Mouse (Mus musculus): ENCODE data around the gene Rc3h1.
"Not testable (repeated sequence)": the region's sequence is repeated elsewhere in the genome, so short reads cannot be mapped to it uniquely, and the experiment has no call there.

The Rc3h1 gene

DNA sequence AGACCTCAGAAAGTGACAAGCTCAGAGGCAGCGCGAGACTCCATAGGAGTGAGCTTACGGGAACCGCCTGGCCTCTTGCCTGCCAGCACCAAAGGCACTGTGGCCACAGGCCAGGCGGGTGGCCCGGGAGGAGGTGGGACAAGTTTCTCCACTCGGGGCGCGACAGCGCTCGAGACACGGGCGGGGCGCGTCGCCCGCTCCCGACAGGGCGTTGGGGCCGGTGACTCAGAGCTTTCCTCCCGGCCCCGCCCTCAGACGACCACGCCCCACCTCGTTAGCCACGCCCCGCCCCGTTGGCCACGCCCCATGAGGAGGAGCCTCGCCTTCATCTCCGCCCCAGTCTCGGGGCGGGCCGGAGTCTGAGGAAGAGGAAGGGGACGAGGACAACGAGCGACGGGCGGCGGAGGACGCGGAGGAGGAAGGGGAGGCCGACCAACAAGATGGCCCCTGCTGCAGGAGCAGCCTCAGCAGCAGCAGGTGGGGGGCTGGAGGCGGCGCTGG lies at the start of gene Rc3h1:
TSS of gene Rc3h1 (plus strand) at position 362 of the 501 bp plus-strand sequence.
- DNase-seq (ENCODE audit: low spot score), result peak; percentile 99

DNA sequence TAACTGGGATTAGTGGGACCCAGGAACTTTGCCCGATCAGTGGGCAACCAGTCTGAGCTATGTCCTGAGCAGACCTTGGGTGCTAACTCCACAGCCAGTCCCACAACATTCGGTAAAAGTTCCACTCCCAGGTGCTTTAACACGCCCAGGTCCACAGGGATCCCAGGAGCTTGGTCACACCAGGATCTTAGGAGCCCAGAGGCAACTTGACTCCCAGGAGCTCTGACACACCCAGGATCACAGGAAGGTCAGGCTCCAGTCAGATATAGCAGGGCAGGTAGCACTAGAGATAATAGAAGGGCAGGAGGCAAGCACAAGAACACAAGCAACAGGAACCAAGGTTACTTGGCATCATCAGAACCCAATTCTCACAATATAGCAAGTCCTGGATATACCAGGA lies 48.1 kb upstream of the Rc3h1 start:
- no peak for DNase-seq (ENCODE audit: low spot score)

DNA sequence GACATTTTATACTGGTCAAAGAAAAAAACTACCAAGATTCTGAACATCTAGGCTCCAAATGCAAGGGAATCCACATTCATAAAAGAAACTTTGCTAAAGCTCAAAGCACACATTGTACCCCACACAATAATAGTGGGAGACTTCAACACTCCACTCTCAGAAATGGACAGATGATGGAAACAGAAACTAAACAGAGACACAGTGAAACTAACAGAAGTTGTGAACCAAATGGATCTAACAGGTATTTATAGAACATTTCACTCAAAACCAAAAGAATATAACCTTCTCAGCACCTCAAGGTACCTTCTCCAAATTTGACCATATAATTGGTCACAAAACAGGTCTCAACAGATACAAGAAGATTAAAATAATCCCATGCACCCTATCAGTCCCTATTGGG lies 46.3 kb upstream of the Rc3h1 start:
- not testable (repeated sequence) for DNase-seq (ENCODE audit: low spot score)

DNA sequence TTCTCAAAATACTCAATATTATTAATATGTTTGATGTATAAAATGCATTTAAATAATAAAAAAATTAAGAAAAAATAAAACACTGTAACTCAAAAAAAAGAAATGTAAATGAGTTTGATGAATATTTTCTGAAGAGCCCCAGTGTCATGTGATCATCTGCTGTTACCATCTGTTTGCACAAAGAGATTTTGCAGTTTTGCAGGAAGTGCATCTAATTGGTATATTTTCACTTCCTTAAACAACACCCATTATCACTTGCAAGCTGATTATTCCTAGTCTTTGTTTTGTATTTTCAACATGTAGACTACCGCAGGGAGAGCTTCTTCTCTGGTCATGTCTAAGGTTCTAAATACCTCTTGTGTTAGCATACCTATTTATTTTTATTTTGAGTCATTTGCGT lies 45.1 kb upstream of the Rc3h1 start:
- no peak for DNase-seq (ENCODE audit: low spot score)

DNA sequence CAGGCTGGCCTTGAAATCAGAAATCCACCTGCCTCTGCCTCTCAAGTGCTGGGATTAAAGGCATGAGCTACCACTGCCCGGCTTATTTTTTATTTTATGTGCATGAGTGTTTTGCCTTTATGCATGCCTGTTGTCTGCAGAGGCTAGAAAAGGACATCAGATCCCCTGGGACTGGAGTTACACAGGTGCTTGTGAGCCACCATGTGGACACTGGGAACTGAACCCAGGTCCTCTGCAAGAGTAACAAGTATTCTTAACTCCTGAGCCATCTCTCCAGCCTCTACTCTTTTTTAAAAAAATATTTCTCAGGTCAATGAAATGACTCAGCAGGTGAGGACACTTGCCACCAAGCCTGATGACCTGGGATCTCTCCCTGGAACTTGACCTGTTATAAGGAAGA lies 44.6 kb upstream of the Rc3h1 start:
- DNase-seq (ENCODE audit: low spot score), result no peak

DNA sequence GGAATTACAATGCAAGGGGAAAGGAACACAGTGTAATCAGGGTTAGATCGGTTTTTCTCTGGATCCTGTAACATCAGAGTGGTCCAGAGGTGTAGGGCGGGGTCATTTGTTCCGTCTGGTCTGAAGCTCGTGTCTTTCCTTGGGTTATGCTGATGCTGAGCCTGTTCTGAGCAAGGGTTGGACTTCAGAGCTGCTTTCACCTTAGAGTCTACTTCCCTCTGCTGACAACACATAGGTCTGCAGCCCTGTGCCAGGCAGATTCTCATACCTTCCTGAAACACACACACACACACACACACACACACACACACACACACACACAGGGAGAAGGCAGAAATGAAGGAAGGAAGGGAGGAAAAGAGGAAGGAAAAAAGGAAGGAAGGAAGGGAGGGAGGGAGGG lies 43.2 kb upstream of the Rc3h1 start:
- DNase-seq (ENCODE audit: low spot score), result no peak

DNA sequence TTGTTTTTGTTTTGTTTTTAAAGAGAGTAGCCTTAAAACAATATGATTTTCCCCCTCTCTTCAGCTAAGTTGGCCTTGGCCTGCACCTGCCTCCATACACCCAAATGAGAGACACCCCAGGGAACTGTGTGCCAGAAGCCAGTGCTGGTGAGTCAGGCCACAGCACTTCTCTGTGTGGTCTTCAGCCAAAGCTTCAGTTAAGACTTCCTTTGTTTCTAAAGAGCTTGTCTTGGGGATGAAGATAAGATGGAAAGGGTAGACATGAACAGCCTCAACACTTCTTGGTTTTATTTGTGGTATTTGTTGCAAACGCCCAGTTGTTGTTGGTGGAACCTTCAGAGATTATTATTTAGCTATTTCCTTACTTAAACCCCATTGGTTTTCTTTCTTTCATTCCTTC lies 31.5 kb upstream of the Rc3h1 start:
- no peak for DNase-seq (ENCODE audit: low spot score)

DNA sequence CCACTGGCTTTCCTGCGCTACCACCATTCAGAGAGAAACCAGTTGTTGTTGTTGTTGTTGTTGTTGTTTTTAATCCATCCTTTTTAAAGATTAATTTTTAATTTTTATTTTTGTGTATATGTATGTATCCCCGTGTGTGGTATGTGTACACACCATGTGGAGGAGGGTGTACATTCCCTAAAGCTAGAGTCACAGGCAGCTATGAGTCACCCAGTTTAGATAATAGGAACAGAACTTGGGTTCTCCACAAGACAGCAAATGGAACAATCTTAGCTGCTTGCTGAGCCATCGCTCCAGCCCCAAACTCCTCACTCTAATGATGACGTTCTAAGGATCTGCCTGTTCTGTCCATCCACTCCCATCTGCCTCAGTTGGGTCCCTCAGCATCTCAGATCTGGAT lies 29.2 kb upstream of the Rc3h1 start:
- DNase-seq (ENCODE audit: low spot score), result no peak

DNA sequence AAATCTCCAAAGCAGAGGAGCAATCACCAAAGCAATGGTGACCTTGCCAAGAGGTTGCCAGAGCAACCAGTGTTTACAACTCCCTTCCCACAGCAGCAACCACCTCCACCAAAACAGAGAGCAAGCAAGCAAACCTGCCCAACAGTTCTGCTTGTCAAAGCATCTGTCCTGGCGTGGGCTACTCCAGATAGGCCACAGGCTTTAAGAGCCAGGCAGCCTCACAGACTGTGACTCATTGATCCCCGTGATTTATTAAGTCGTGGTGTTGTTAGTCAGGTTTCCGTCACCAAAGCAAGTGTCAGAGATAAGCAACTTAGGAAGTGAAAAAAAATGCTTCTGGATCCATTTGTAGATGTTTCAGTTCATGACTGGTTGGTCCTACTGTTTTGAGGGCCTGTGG lies 27.7 kb upstream of the Rc3h1 start:
- no peak for DNase-seq (ENCODE audit: low spot score)

DNA sequence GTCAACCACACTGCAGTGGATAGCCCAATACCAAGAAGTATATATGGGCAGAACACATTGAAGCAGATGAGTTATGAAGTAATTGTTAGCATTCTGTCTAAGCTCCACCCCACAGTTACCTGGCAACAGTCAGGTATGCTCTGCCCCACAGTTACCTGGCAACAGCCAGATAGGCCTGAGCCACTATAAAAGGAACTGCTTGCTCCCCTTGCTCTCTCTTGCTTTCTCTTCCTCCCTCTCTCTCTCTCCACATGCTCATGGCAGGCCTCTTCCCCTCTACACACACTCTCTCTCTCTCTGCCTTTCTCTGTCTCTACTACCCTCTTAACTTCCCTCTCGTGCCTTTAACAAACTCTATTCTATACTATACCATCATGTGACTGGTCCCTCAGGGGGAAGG lies 24.8 kb upstream of the Rc3h1 start:
- not testable (repeated sequence) for DNase-seq (ENCODE audit: low spot score)

DNA sequence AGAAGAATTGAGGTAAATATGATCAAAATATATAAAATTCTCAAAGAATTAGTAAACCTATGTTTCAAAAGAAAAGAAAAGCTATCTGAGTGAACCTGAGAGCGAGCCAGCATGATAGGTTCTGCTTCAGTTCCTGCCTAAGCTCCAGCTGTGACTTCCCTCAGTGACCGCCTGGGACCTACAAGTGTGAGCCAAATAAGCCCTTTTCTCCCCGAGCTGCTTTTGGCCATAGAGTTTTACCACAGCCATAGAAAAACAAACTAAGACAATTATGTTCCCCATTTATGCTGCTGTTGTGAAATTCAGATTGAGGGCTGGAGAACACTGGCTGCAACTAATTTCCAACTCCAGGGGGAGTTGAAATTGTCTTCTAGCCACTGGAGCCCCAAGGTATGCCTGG lies 24.2 kb upstream of the Rc3h1 start:
- DNase-seq (ENCODE audit: low spot score), result no peak

DNA sequence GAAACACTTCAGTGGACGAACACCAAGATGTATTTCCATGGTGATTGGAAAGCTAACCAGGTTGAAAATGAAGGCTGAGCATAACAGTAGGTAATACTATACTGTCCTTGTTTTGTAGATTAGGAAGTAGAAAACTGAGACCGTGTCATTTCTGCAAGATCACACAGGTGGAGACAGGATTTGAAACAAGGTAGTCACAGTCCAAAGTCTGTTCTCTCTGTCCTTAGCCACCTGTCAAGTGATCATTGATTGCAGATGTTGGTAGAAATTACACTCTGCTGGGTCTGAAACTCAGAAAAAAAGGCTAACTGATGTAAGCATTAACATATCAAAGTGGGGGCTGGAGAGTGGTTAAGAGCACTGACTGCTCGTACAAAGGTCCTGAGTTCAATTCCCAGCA lies 21.9 kb upstream of the Rc3h1 start:
- DNase-seq (ENCODE audit: low spot score), result no peak

DNA sequence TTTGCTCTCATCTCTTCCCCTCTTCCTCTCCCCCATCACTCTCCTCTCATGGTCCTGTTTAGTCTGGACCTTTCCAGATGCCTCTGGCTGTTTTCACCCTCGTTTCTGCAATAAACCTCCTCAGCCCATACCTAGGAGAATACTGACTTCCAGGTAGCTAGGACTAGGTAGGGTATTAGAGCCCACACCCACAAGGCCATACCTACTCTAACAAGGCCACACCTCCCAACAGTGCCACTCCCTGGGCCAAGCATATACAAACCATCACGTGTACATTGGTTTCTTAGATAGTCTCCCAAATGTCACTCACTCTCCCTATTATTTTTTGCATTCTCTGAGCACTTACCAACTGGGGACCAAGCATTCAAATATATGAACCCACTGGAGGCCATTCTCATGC lies 21.2 kb upstream of the Rc3h1 start:
- no peak for DNase-seq (ENCODE audit: low spot score)

DNA sequence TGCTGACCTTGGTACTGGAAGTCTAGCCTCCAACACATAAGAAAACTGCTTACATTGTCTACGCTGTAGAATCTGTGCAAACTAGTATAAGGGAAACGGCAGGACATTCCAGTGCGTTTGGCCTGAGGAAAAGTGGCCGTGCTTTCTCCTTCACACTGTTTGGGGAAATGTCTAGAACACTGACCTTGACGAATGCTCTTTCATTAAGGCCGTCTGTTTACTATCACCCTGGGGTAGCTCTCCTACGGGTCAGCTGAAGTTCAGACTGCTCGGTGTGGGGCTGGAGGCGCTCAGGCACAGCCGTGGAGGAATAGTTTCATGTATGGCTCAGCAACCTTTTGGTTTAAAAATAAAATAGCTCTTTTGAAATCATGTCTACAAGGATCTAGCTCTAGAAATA lies 6.5 kb upstream of the Rc3h1 start:
- DNase-seq (ENCODE audit: low spot score), result no peak

DNA sequence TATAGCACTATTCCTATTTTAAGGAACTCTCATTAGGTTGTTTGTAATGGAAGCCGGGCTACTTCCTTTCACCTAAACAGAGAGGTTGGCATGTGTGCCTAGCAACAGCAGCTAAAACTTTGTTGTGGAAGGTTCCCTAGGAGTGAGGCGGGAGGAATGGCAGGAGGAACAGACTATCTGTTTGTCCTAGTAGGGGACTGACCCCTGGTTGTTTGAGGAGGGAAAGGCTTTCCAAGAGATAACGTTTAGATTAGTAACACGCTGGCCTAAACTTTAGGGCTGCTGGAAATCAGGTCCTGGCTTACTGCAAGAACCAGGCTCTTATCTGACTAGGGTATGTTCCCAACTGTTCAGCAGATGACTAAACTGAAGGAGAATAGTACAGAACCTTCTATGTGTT lies 2.2 kb upstream of the Rc3h1 start:
- no peak for DNase-seq (ENCODE audit: low spot score)

DNA sequence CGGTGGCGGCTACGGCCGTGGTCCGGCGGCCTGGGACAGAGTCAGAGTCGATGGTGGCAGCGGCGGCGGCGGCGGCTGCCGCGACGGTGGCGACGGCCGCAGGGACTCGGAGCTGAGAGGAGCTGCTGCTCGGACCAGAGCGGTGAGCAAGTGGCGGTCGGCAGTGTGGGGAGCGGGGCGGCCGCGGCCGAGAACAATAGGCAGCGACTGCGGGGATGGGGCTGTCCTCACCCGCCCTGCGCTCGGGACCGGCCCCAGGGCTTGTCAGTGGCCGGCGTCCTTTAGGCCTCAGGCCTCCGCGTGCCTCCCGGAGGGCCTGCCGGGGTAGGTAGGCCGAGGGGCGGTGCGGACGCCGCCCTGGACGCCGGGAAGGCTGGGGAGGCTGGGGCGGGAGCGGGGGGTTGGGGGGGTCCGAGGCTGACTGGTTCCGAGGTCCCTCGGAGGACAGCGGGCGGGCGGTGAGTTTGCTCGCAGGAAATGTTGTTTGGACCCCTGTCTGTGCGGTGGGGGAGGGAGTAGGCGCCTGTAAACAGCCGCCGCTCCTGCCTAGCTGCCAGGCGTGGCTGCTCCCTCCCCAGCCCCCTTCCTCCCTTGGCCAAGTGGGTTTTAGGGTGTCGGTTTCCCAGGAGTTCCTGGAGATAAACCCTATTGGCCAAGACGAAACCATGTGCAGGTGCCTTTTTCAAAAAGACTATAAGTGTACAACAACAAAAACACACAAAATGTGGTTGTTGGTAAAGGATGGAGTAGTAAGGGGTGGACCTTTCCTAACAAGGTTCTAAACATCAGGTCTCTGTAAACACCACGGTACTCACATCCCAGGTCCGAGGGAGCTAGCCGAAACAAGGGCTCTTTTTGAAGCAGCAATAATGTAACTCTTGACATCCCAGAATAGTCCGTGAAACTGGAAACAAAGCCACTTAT lies 602 bp downstream of the Rc3h1 start:
- DNase-seq (ENCODE audit: low spot score), result peak; percentile 29

DNA sequence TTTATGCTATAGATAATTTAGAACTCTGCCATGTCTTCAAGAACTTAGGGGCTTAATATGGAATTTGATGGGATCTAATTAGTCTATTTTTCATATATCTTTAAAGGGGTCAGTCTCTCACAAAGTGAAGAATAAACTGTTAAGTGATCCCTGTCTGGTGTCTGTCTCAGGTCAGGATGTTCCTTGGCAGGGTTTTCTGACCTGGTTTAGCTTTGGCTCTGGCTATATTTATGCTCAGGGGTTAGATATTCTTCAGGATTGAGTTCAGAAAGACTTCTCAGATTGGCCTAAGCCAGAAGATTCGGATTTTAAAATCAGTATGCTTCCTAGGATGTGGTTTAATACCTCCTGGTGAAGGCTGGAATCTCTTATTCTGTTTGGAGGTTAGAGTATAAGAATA lies 4.0 kb downstream of the Rc3h1 start:
- no peak for DNase-seq (ENCODE audit: low spot score)

DNA sequence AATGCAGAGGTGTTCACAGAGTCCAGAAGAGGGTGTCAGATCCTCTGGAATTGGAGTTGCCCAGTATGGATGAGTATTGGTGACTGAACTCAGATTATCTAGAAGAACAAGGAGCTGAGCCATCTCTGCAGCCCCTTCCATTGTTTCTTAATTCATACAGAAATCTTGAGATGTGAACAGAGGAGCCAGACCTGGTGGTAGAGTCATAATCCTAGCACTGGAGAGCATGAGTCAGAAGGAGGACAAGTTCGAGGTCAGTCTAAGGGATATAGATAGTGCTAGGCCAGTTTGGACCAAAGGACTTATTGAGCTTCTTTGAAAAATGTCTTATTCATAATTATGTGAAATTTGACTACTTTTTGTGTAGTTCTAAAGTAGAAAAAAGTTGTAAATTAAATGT lies 4.6 kb downstream of the Rc3h1 start:
- DNase-seq (ENCODE audit: low spot score), result no peak

DNA sequence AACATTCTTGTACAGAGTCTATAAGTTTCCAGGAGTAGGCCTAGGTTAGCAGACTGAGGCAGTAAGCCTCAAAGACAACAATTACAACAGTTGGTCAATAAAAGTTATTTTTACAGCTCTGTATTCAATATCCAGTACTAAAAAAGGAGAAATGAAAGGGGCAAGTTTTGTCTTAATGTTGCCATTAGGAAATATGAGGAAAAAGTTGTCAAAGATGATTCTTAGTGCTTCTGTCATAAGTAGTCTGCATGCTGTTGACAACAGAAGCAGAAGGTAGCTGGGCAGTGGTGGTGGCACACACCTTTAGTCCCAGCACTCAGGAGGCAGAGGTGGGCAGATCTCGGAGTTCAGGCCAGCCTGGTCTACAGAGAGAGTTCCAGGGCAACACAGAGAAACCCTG lies 13.2 kb downstream of the Rc3h1 start:
- no peak for DNase-seq (ENCODE audit: low spot score)

DNA sequence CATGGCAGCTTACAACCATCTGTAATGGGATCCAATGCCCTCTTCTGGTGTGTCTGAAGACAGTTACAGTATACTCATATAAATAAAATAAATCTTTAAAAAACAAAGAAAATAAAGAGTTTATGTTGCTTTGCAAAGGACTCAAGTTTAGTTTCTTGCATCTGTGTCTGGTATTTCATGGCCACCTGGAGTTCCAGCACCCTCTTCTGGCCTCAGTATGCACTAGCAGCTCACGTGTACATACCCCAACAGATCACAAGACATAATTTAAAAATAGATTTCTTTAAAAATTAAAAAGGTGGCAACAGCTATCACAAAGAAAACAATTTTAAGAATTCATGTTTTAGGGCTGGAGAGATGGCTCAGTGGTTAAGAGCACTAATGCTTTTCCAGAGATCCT lies 15.7 kb downstream of the Rc3h1 start:
- no peak for DNase-seq (ENCODE audit: low spot score)

DNA sequence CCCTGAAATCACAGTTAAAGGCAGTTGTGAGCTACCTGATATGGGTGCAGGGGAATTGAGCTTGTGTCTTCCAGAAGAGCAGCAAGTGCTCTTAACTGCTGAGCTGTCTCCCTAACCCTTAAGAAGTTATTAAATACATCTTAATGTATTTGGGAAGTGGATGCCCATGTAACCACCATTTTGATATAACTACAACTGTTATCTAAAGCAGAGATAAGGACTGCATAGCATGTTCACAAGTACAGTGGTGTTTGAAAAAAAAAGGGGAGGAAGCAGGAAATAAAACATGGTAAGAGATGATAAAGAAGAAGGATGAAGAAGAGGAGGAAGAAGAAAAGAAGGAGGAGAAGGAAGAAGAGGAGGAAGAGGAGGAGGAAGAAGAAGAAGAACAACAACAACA lies 25.1 kb downstream of the Rc3h1 start:
- DNase-seq (ENCODE audit: low spot score), result no peak

DNA sequence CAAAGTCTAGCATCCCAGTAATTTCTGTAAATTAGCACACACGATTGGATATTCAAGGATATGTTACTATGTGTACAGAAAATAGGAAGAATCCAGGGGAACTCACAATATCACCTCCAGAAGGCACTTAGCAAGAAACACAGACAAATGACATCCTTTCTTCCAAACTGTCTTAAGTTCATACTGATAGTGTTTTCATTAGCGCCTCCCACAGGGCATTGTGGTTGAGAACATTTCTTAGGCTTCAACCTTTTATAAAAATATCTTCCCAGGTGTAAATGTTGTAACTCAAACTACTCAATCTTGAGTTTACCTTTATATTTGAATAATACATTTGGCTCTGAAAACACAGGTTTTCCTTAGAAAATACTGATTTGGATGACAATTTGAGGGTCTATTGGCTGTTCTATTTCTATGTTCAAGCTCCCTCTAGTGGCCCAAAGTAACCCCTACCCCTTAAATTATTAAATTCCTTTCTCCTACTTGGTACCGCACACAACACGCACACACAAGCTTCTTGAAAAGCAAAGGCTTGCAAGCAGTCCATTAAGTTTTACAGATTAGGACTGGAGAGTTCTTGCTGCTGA lies 27.8 kb downstream of the Rc3h1 start:
- DNase-seq (ENCODE audit: low spot score), result no peak

DNA sequence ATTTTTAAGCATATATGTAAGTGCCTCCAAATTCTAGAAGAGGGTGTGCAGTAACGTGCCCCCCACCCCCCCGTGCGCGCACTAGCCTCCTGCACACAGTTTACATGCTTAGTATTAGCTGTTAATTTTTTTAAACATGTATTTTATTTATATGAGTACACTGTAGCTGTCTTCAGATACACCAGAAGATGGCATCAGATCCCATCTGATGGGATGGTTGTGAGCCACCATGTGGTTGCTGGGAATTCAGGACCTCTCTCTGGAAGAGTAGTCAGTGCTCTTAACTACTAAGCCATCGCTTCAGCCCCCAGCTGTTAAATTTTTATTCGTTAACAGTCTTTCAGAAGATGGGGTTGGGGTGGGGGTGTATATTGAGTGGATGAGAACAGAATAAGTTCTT lies 29.3 kb downstream of the Rc3h1 start:
- DNase-seq (ENCODE audit: low spot score), result no peak

DNA sequence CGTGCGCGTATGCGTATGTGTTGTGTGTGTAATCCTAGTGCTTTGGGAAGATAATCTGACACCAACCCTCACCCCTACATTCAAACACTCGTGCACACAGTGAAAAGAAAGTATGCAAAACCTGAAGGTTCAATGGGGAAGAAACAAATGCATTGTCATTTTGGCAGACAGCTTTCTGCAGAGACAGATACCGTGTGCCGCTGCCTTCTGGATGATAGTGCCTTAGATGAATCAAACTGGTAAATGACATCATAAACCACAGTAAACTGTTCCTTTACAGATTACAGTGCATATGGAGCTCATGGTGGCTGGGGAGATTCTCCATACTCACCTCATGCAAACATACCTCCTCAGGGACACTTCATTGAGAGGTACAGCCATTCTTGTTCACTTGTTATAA lies 57.0 kb downstream of the Rc3h1 start:
- no peak for DNase-seq (ENCODE audit: low spot score)

All from ovary, postnatal 10 days (tissue).